Mouse (Mus musculus) liver, embryonic 14.5 days (tissue): ENCODE data around the gene Hsd17b6.

ENCODE experiments used
- CTCF ChIP-seq: IDR thresholded peaks from 2 replicates; pipeline ENCODE4 v1.5.1; 2016; ENCODE audit warnings: antibody characterized with exemption, low read depth, control low read depth
- EP300 ChIP-seq: IDR thresholded peaks from 2 replicates; pipeline ENCODE4 v1.6.1; 2016; ENCODE audit warnings: antibody characterized with exemption, low read depth

DNA sequence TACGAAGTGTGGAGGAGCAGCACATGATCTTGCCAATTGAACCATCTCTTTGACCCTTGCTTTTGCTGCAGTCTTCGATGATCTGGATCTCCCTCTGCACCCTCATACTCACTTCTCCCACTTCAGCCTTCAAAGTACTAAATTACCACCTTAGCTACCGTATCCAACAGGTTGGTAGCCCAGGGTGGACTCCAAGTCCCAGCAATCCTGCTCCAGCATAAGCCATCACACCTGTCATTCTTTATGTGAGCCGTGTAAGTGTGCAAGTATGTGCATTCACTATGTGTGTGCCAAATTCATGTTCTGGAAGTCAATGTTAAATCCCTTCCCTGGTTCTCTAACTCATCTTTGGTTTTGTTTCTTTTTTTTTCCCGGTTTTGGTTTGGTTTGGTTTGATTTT, 44.2 kb upstream of the Hsd17b6 start:
- TF ChIP-seq EP300 (no peak), CTCF (no peak)
